Mouse (Mus musculus) hematopoietic stem cell, adult 5-6 weeks (primary cell): ENCODE measurements around the gene Prg2. TPM values are rescaled to one million over a fixed set of nuclear protein-coding genes. Genes with fewer than 3 reads are reported as not detected.
A peak's percentile ranks its signal among the peaks of the same experiment; 100 is the strongest.

Experiments used
- ATAC-seq, 2 experiments: fragments of 125-278 bp in 1 of 2; replicated peaks in 1 of 2; 2 replicates each; pipeline ENCODE4 v1.8.0; 2016 to 2017; ENCODE audit warnings: inconsistent platforms in 2 of 2, mild to moderate bottlenecking in 2 of 2, moderate number of reproducible peaks in 2 of 2, low read depth in 1 of 2, moderate TSS enrichment in 1 of 2; ENCODE audit not compliant: low FRiP score in 2 of 2, poor library complexity in 2 of 2, severe bottlenecking in 2 of 2, insufficient read depth in 1 of 2, low TSS enrichment in 1 of 2
- total RNA-seq: library from RNA; stranded (forward); fragments of 172-1452, 232-1000 nt; gene quantifications from 2 replicates; pipeline ENCODE4 v1.2.3, GENCODE M21; 2017

The Prg2 gene
- total RNA-seq, 1 experiment from 2014 or later, result 86.3 TPM

- no peak for ATAC-seq
These were observed 29.0 kb downstream of the Prg2 start for GRCm38 (mm10) chr2:85009212-85009611.

- peak in 1 of 2 experiments; percentile 15; a peak in 1 of 4 replicates for ATAC-seq
These were observed 31.8 kb downstream of the Prg2 start for GRCm38 (mm10) chr2:85011906-85012604.

GRCm38 (mm10) chr2:85012679-85013078, 32.4 kb downstream of the Prg2 start:
- ATAC-seq, result peak in 1 of 2 experiments; percentile 31; a peak in 1 of 4 replicates

GRCm38 (mm10) chr2:85013826-85014587, 33.7 kb downstream of the Prg2 start:
- peak; percentile 27 to 37; a peak in 2 of 4 replicates for ATAC-seq

GRCm38 (mm10) chr2:85014588-85014982, 34.3 kb downstream of the Prg2 start:
- ATAC-seq, result peak; percentile 79 to 87

GRCm38 (mm10) chr2:85022043-85022442, 41.8 kb downstream of the Prg2 start:
- no peak for ATAC-seq

- no peak for ATAC-seq
These were observed 45.9 kb downstream of the Prg2 start for GRCm38 (mm10) chr2:85026178-85026577.

GRCm38 (mm10) chr2:85027281-85027680, 47.0 kb downstream of the Prg2 start:
- peak; percentile 71 to 74; a peak in 3 of 4 replicates for ATAC-seq

- no peak for ATAC-seq
These were observed 49.6 kb downstream of the Prg2 start for GRCm38 (mm10) chr2:85029897-85030296.

GRCm38 (mm10) chr2:85030989-85031388, 50.7 kb downstream of the Prg2 start:
- ATAC-seq, result peak; percentile 43 to 57

- no peak for ATAC-seq
These were observed 52.9 kb downstream of the Prg2 start for GRCm38 (mm10) chr2:85033121-85033520.

Other genes starting within 250 kb of the Prg2 start
- 0.25 and 0.50 TPM in 2 replicates for gene Ypel4, start 246.4 kb upstream of the Prg2 start, total RNA-seq
- 2.0 TPM in 1 of 2 replicates, not detected in the other for gene Gm19426, start 236.8 kb upstream of the Prg2 start, total RNA-seq
- 0.63 TPM in 1 of 2 replicates, not detected in the other for gene Serping1, start 205.0 kb upstream of the Prg2 start, total RNA-seq
- gene Ube2l6, start 181.6 kb upstream of the Prg2 start, total RNA-seq, result 39.4 and 43.4 TPM in 2 replicates
- 1.1 TPM in 2 replicates for gene Smtnl1, start 157.8 kb upstream of the Prg2 start, total RNA-seq
- gene Timm10, start 153.5 kb upstream of the Prg2 start, total RNA-seq, result 20.7 and 27.7 TPM in 2 replicates
- 16.4 and 23.5 TPM in 2 replicates for gene Slc43a1, start 141.6 kb upstream of the Prg2 start, total RNA-seq
- not detected in 2 replicates for gene Rtn4rl2, start 93.8 kb upstream of the Prg2 start, total RNA-seq
- 58.4 and 73.4 TPM in 2 replicates for gene Slc43a3, start 43.9 kb upstream of the Prg2 start, total RNA-seq
- 3.0 and 8.4 TPM in 2 replicates for gene Prg3, start 7.8 kb downstream of the Prg2 start, total RNA-seq
- gene Ssrp1, start 56.8 kb downstream of the Prg2 start, total RNA-seq, result 390 and 439 TPM in 2 replicates
- gene P2rx3, start 57.0 kb downstream of the Prg2 start, total RNA-seq, result 0.69 TPM in 1 of 2 replicates, not detected in the other
- 9.9 and 15.9 TPM in 2 replicates for gene Tnks1bp1, start 67.6 kb downstream of the Prg2 start, total RNA-seq
- gene Aplnr, start 155.8 kb downstream of the Prg2 start, total RNA-seq, result 0.75 TPM in 1 of 2 replicates, not detected in the other
- gene Lrrc55, start 216.7 kb downstream of the Prg2 start, total RNA-seq, result not detected in 2 replicates